Mouse (Mus musculus): ENCODE results near the gene Kcnip2. TPM values are rescaled to one million over a fixed set of nuclear protein-coding genes. Genes with fewer than 3 reads are reported as not detected.

Kcnip2 gene
- polyA plus RNA-seq, 1 experiment from 2014 or later: 1.6 TPM

DNA sequence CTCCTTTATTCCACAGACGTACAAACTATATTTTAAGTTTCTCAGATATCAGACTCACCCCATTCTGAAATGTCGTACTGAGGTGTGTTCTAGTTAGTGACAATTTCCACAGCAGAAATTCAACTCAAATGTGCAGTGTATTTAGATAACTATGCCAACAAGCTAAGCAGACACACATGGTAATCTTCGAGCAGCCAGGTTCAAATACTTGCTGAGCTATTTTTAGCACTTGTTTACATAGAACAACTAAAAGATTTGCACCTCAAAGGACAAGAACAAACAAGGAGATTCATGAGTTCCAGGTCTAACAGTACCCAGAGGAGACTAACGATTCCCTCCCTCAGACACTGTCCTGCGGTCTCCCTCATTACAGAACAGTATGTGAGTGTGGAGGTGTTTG, 11.3 kb upstream of the Kcnip2 start:
- H3K9me3 ChIP-seq: no peaks in the 10 kb centered on the region
- no peaks in the 10 kb centered on the region for H3K27me3 ChIP-seq (replicated peaks)
- no peaks in the 10 kb centered on the region for H3K36me3 ChIP-seq
- H3K27ac ChIP-seq: no peak overlapping the region
- no peak for ATAC-seq
- no peak overlapping the region for H3K4me2 ChIP-seq (replicated peaks)
- no peak overlapping the region for H3K4me3 ChIP-seq (replicated peaks)
- H3K4me1 ChIP-seq (replicated peaks): no peaks in the 10 kb centered on the region
- 44% methylated on average over 5 of the region's 5 CpGs for WGBS
- no peak overlapping the region for H3K9ac ChIP-seq

DNA sequence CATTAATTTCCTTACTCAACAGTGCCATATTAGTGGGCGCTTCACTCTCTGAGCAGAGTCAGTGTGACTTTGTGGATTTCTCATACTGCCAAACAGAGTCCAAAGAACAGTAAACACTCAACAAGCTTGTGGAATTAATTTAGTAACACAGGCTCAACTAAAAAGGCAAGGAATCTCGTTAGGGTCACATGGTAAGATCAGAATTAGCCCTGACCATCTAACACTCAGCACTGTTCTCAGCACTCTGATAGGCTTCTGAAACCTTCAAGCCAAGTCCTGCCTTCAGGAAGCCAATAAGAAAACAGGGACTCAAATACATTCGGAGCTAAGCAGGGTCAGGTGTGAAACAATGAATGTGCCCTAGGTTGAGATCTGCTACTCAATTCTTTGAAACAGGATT, 10.3 kb upstream of the Kcnip2 start:
- Histone ChIP-seq H3K27ac (no peak overlapping the region), H3K9me3 (no peaks in the 10 kb centered on the region), H3K36me3 (no peaks in the 10 kb centered on the region), H3K9ac (no peak overlapping the region), H3K4me1 (replicated peaks) (no peaks in the 10 kb centered on the region), H3K4me3 (replicated peaks) (no peak overlapping the region), H3K27me3 (replicated peaks) (no peaks in the 10 kb centered on the region), H3K4me2 (replicated peaks) (no peak overlapping the region)
- ATAC-seq: no peak
- WGBS: 76% methylated on average over 3 of the region's 3 CpGs

DNA sequence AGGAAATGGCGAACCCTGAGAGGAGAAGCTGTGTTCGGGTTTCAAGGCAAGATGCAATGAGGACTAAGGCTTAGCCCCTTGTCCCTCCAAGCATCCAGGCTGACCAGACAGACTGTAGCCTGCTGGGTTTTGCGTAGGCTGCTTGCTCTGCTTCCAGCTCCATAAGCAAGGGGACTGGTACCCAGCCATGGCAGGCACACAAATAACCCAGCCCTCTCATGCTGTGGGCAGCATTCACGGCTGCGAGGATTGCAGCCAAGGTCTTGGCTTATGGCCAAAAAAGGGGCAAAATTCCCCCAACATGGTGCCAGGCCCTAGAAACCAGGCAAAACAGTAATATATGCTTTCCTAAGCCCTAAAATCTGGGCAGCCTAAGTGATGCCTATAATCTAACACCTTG, 6.0 kb upstream of the Kcnip2 start:
- H3K4me3 ChIP-seq (replicated peaks): no peak overlapping the region
- peaks cover 17% of the 10 kb centered on the region for H3K4me1 ChIP-seq (replicated peaks)
- H3K4me2 ChIP-seq (replicated peaks): no peak overlapping the region
- no peak overlapping the region for H3K9ac ChIP-seq
- no peaks in the 10 kb centered on the region for H3K9me3 ChIP-seq
- ATAC-seq: no peak
- no peaks in the 10 kb centered on the region for H3K36me3 ChIP-seq
- H3K27me3 ChIP-seq (replicated peaks): no peaks in the 10 kb centered on the region
- H3K27ac ChIP-seq: no peak overlapping the region
- WGBS: 72% methylated on average over 5 of the region's 5 CpGs

GRCm38 (mm10) chr19:45817816-45818490, 2.1 kb upstream of the Kcnip2 start:
- no peaks in the 10 kb centered on the region for H3K9me3 ChIP-seq
- H3K9ac ChIP-seq: no peak overlapping the region
- no peak overlapping the region for H3K4me2 ChIP-seq (replicated peaks)
- H3K4me1 ChIP-seq (replicated peaks): peaks cover 36% of the 10 kb centered on the region
- no peak overlapping the region for H3K27ac ChIP-seq
- 45% methylated on average over 11 of the region's 11 CpGs for WGBS
- no peaks in the 10 kb centered on the region for H3K36me3 ChIP-seq
- no peak for ATAC-seq
- H3K4me3 ChIP-seq (replicated peaks): no peak overlapping the region
- H3K27me3 ChIP-seq (replicated peaks): peaks cover 9% of the 10 kb centered on the region; the same call in 1 of the 2 replicates

GRCm38 (mm10) chr19:45816727-45817126, 866 bp upstream of the Kcnip2 start:
- Histone ChIP-seq H3K27me3 (replicated peaks) (peaks cover 9% of the 10 kb centered on the region; the same call in 1 of the 2 replicates), H3K9me3 (no peaks in the 10 kb centered on the region), H3K27ac (no peak overlapping the region), H3K4me1 (replicated peaks) (peaks cover 47% of the 10 kb centered on the region), H3K4me2 (replicated peaks) (peak overlapping the region; percentile 84), H3K4me3 (replicated peaks) (peak overlapping the region; percentile 38; the same call in 1 of the 2 replicates), H3K36me3 (no peaks in the 10 kb centered on the region), H3K9ac (no peak overlapping the region)
- ATAC-seq: no peak
- 28% methylated on average over 8 of the region's 8 CpGs for WGBS

DNA sequence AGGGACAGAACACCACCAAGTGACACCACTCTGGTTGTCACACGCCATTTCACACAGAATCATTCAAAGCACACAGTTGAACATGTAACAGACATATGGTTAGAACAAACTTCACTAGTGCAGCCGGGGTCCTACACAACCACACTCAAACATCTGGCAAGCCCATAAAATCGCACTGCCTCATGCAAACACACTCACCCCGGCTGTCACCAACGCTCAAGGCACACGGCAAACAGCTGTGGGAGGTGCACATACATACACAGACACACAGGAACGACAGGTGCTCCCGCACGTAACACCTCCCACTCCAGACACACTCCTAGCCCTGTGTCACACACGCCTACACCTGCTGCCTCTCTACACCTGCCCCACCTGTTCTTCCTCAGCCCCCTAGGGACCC, 691 bp downstream of the Kcnip2 start:
- 0 out of 2 replicates have a peak overlapping the region, but pooled peaks have one; percentile 38 for H3K4me3 ChIP-seq (replicated peaks)
- peak overlapping the region; percentile 84 for H3K4me2 ChIP-seq (replicated peaks)
- H3K27me3 ChIP-seq (replicated peaks): peaks cover 9% of the 10 kb centered on the region; the same call in 1 of the 2 replicates
- WGBS: 58% methylated on average over 10 of the region's 10 CpGs
- no peak overlapping the region for H3K9ac ChIP-seq
- no peaks in the 10 kb centered on the region for H3K9me3 ChIP-seq
- H3K36me3 ChIP-seq: no peaks in the 10 kb centered on the region
- H3K27ac ChIP-seq: no peak overlapping the region
- peaks cover 47% of the 10 kb centered on the region for H3K4me1 ChIP-seq (replicated peaks)
- no peak for ATAC-seq

DNA sequence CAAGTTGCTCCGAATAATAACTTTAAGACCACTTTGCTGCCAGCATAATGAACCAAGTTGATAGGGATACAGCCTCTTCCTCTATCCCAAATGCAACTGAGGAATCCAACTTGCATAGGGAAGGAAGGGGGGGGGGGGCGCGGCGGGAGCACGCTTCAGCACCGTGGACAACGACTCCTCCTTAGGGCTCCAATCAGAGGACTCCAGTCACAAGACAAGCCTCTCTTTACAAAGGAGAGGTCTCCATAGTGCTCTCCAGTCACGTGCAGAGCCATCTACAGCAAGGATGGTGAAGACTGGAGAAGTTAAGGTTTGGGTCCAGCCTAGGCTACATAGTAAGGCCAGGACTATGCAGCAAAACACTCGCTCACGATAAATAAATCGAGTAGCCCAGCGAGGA, 2.1 kb downstream of the Kcnip2 start:
- peak; percentile 35; the same call in 1 of the 2 replicates for ATAC-seq
- 14% methylated on average over 12 of the region's 12 CpGs for WGBS
- no peak overlapping the region for H3K4me2 ChIP-seq (replicated peaks)
- peaks cover 9% of the 10 kb centered on the region; the same call in 1 of the 2 replicates for H3K27me3 ChIP-seq (replicated peaks)
- no peak overlapping the region for H3K27ac ChIP-seq
- H3K4me3 ChIP-seq (replicated peaks): no peak overlapping the region
- H3K4me1 ChIP-seq (replicated peaks): peaks cover 47% of the 10 kb centered on the region
- H3K9me3 ChIP-seq: no peaks in the 10 kb centered on the region
- no peaks in the 10 kb centered on the region for H3K36me3 ChIP-seq
- no peak overlapping the region for H3K9ac ChIP-seq

DNA sequence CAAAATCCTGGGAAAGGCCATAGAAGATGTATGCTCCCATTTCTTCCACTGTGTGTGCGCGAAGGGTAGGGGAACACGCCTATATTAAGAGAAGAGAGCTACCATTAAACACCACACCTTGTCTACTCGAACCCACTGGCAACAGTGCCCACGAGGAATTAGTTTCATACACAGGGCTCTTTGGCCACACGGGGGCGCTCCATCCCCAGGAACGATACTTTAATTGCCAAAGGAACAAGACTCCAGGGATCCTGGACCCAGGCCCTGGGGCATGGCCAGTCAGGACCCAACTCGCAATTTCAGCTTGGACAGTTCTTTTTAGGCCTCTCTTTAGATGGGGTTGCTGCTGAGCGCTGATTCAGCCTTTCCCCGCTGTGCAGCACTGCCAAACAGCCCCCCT, 2.6 kb downstream of the Kcnip2 start:
- peaks cover 9% of the 10 kb centered on the region; the same call in 1 of the 2 replicates for H3K27me3 ChIP-seq (replicated peaks)
- no peak for ATAC-seq
- no peaks in the 10 kb centered on the region for H3K36me3 ChIP-seq
- peaks cover 44% of the 10 kb centered on the region for H3K4me1 ChIP-seq (replicated peaks)
- H3K4me3 ChIP-seq (replicated peaks): no peak overlapping the region
- H3K27ac ChIP-seq: no peak overlapping the region
- 7% methylated on average over 11 of the region's 11 CpGs for WGBS
- no peak overlapping the region for H3K9ac ChIP-seq
- H3K4me2 ChIP-seq (replicated peaks): no peak overlapping the region
- H3K9me3 ChIP-seq: no peaks in the 10 kb centered on the region

- H3K4me3 ChIP-seq (replicated peaks): peak overlapping the region; percentile 15
- no peak for ATAC-seq
Observed at GRCm38 (mm10) chr19:45812673-45813252, 3.1 kb downstream of the Kcnip2 start.

DNA sequence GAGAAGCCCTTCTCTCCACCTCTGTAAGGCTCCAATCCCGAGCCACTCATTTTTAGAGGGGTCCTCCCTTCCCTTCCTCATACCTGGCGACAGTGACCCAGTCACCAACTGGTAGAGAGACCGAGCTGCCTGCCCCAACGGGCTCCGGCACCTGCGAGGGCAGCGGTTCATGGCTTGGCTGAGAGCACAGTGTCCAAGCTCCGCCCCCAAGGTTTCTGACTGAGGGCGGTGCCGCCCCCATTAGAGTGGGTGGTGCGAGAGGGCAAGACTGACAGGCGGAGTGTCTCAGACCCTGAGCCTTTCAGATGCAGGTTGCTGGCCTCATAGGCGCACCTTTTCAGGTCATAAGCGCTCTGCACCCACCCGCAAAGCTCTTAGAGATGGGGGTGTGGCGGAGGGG, 3.7 kb downstream of the Kcnip2 start:
- 1% methylated on average over 16 of the region's 16 CpGs for WGBS
- Histone ChIP-seq H3K27ac (no peak overlapping the region), H3K36me3 (no peaks in the 10 kb centered on the region), H3K27me3 (replicated peaks) (peaks cover 9% of the 10 kb centered on the region; the same call in 1 of the 2 replicates), H3K9me3 (no peaks in the 10 kb centered on the region), H3K4me3 (replicated peaks) (peak overlapping the region; percentile 15), H3K4me2 (replicated peaks) (peak overlapping the region; percentile 60), H3K9ac (no peak overlapping the region), H3K4me1 (replicated peaks) (peaks cover 33% of the 10 kb centered on the region)
- peak; percentile 72 for ATAC-seq

More at GRCm38 (mm10) chr19:45812673-45813252, 3.1 kb downstream of the Kcnip2 start:
- Histone ChIP-seq H3K27ac (no peak overlapping the region), H3K9ac (no peak overlapping the region), H3K27me3 (replicated peaks) (peaks cover 9% of the 10 kb centered on the region; the same call in 1 of the 2 replicates), H3K36me3 (no peaks in the 10 kb centered on the region), H3K4me2 (replicated peaks) (peak overlapping the region; percentile 60), H3K4me1 (replicated peaks) (peaks cover 39% of the 10 kb centered on the region), H3K9me3 (no peaks in the 10 kb centered on the region)
- 17% methylated on average over 8 of the region's 8 CpGs for WGBS

DNA sequence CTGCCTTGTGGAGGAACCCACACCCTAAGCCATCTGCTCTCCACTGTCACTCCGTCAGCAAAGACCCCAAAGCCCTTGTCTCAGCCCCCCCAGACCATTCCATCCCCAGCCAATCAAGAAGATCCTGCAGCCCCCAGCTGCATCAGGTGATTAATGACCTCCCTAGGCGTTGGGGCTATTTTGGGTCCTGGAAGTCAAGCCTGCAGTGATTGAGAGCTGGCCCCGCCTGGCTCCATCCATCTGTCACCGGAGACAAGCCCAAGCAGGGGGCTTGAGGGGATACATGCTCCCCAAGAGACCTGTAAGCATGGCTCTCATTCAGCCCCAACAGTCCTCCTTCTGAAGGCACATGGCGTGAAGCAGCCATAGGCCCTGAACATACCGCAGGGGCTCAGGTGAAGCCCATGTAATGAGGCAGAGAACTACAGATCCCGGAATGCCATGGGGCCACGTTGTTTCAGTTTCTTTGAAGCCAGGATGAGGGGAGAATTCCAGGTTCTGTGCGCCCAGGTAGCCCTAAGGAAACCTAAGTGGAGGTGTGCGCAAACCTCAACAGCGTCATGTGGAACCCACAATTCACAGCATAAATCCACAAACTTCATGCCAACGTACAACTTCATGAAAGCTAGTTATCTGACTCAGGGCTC, 4.7 kb downstream of the Kcnip2 start:
- Histone ChIP-seq H3K4me3 (replicated peaks) (no peak overlapping the region), H3K27ac (no peak overlapping the region), H3K27me3 (replicated peaks) (peaks cover 9% of the 10 kb centered on the region; the same call in 1 of the 2 replicates), H3K9me3 (no peaks in the 10 kb centered on the region), H3K4me1 (replicated peaks) (peaks cover 23% of the 10 kb centered on the region), H3K36me3 (no peaks in the 10 kb centered on the region), H3K9ac (no peak overlapping the region), H3K4me2 (replicated peaks) (no peak overlapping the region)
- ATAC-seq: no peak
- 57% methylated on average over 12 of the region's 12 CpGs for WGBS

- WGBS: 93% methylated on average over 4 of the region's 4 CpGs
- no peaks in the 10 kb centered on the region for H3K27me3 ChIP-seq (replicated peaks)
- no peaks in the 10 kb centered on the region for H3K36me3 ChIP-seq
- H3K4me1 ChIP-seq (replicated peaks): peaks cover 9% of the 10 kb centered on the region
- H3K4me2 ChIP-seq (replicated peaks): no peak overlapping the region
- no peak for ATAC-seq
- H3K4me3 ChIP-seq (replicated peaks): no peak overlapping the region
- no peak overlapping the region for H3K9ac ChIP-seq
- no peaks in the 10 kb centered on the region for H3K9me3 ChIP-seq
- H3K27ac ChIP-seq: no peak overlapping the region
Observed at GRCm38 (mm10) chr19:45807732-45808131, 8.1 kb downstream of the Kcnip2 start.
